Mouse (Mus musculus) heart, postnatal 0 days (tissue): ENCODE data around the gene Eng.

Source experiments
- CTCF ChIP-seq: IDR thresholded peaks from 2 replicates; pipeline ENCODE4 v1.5.1; 2016; ENCODE audit warnings: antibody characterized with exemption, control low read depth, low read depth
- EP300 ChIP-seq: IDR thresholded peaks from 2 replicates; pipeline ENCODE4 v1.6.1; 2016; ENCODE audit warnings: antibody characterized with exemption, low read depth

- TF ChIP-seq CTCF: no peak
- TF ChIP-seq EP300: no peak
These were observed 1.5 kb upstream of the Eng start for GRCm38 (mm10) chr2:32644799-32645475.
